Mouse (Mus musculus): Measurements from ENCODE around the gene Tsr1.

GRCm38 (mm10) chr11:74896901-74897677 is 782 bp upstream of the Tsr1 start, which contains the start of gene Sgsm2:
- no peak for TF ChIP-seq GATA1 (IDR thresholded peaks at IDR 0.05; ENCODE audit: borderline replicate concordance, low read length)
- no peak for TF ChIP-seq FLI1 (IDR thresholded peaks at IDR 0.05; ENCODE audit: low read length)

Data from megakaryocyte, embryonic 14.5 days (primary cell).